Mouse (Mus musculus) forebrain, embryonic 12.5 days (tissue): Measurements from ENCODE around the gene Htr1f. TPM values are rescaled to one million over a fixed set of nuclear protein-coding genes. Genes with fewer than 3 reads are reported as not detected.
"Not testable (repeated sequence)": the region's sequence is repeated elsewhere in the genome, so short reads cannot be mapped to it uniquely, and the experiment has no call there.

Experiments
- ATAC-seq: fragments of 200-750 bp; cut with Nextera tagmentation; 2 replicates; pipeline ENCODE4 v1.8.0; 2017; ENCODE audit warnings: moderate TSS enrichment; ENCODE audit not compliant: low FRiP score
- H3K27ac ChIP-seq: fragments of 300-500 bp; sonication (generic); 2 replicates; pipeline ENCODE4 v1.5.1; 2016; ENCODE audit warnings: mild to moderate bottlenecking
- H3K27me3 ChIP-seq: fragments of 300-500 bp; sonication (generic); 2 replicates; pipeline ENCODE4 v1.6.1; 2016; ENCODE audit warnings: mild to moderate bottlenecking
- H3K36me3 ChIP-seq: fragments of 300-500 bp; sonication (generic); replicated peaks from 2 replicates; pipeline ENCODE4 v1.6.1; 2016; ENCODE audit warnings: mild to moderate bottlenecking
- H3K4me1 ChIP-seq: fragments of 300-500 bp; sonication (generic); 2 replicates; pipeline ENCODE4 v1.6.1; 2016
- H3K4me2 ChIP-seq: fragments of 300-500 bp; sonication (generic); 2 replicates; pipeline ENCODE4 v1.6.1; 2016; ENCODE audit warnings: mild to moderate bottlenecking, moderate library complexity
- H3K4me3 ChIP-seq: fragments of 300-500 bp; sonication (generic); replicated peaks from 2 replicates; pipeline ENCODE4 v1.5.1; 2016; ENCODE audit warnings: mild to moderate bottlenecking
- H3K9ac ChIP-seq: fragments of 300-500 bp; sonication (generic); 2 replicates; pipeline ENCODE4 v1.6.1; 2016; ENCODE audit warnings: mild to moderate bottlenecking
- H3K9me3 ChIP-seq: fragments of 300-500 bp; sonication (generic); 2 replicates; pipeline ENCODE4 v1.6.1; 2016
- WGBS: fragments of 180-500 bp; shearing (Covaris S2); methylation state at CpG from one replicate; pipeline ENCODE4 v1.1.7; 2016; 5-methylcytosine and 5-hydroxymethylcytosine counted together
- polyA plus RNA-seq: library from polyadenylated mRNA; unstranded; fragments of >200 nt; fragmentation: Nextera tagmentation; extraction: Ambion mirVana; gene quantifications from 2 replicates; pipeline ENCODE4 v1.2.1, GENCODE M21; 2016

The Htr1f gene
- polyA plus RNA-seq: 0.17 and 0.22 TPM in 2 replicates

GRCm38 (mm10) chr16:65105184-65105931 is at the start of gene Htr1f:
Htr1f (minus strand) TSS chr16:65105854.
- Histone ChIP-seq H3K4me3 (peak within 1 kb of the TSS; percentile 44), H3K4me1 (peaks cover 4% of the 10 kb centered on the region; the same call in 1 of the 2 replicates), H3K27ac (no peak within 1 kb of the TSS), H3K9me3 (no peaks in the 10 kb centered on the region), H3K4me2 (peak within 1 kb of the TSS; percentile 84), H3K9ac (peak within 1 kb of the TSS; percentile 44; the same call in 1 of the 2 replicates), H3K27me3 (peaks cover 21% of the 10 kb centered on the region), H3K36me3 (no peaks in the 10 kb centered on the region)
- ATAC-seq: peak; percentile 91
- WGBS: 5% methylated on average over 40 of the region's 41 CpGs

GRCm38 (mm10) chr16:65139771-65140170 is 34.1 kb upstream of the Htr1f start:
- WGBS: 90% methylated on average over 2 of the region's 2 CpGs
- H3K9me3 ChIP-seq: no peaks in the 10 kb centered on the region
- no peak overlapping the region for H3K4me3 ChIP-seq
- no peak overlapping the region for H3K4me2 ChIP-seq
- H3K27ac ChIP-seq: no peak overlapping the region
- no peak for ATAC-seq
- H3K9ac ChIP-seq: no peak overlapping the region
- H3K4me1 ChIP-seq: no peaks in the 10 kb centered on the region
- H3K27me3 ChIP-seq: no peaks in the 10 kb centered on the region
- H3K36me3 ChIP-seq: no peaks in the 10 kb centered on the region

GRCm38 (mm10) chr16:65129391-65129790 is 23.7 kb upstream of the Htr1f start:
- H3K27ac ChIP-seq: no peak overlapping the region
- H3K4me2 ChIP-seq: no peak overlapping the region
- H3K9me3 ChIP-seq: no peaks in the 10 kb centered on the region
- no peaks in the 10 kb centered on the region for H3K36me3 ChIP-seq
- no peak overlapping the region for H3K9ac ChIP-seq
- H3K4me3 ChIP-seq: no peak overlapping the region
- H3K27me3 ChIP-seq: no peaks in the 10 kb centered on the region
- WGBS: 89% methylated on average over 2 of the region's 2 CpGs
- no peak for ATAC-seq
- H3K4me1 ChIP-seq: no peaks in the 10 kb centered on the region

GRCm38 (mm10) chr16:65127846-65128245 is 22.2 kb upstream of the Htr1f start:
- 94% methylated on average over 3 of the region's 3 CpGs for WGBS
- Histone ChIP-seq H3K4me3 (no peak overlapping the region), H3K9me3 (no peaks in the 10 kb centered on the region), H3K9ac (no peak overlapping the region), H3K36me3 (no peaks in the 10 kb centered on the region), H3K27me3 (no peaks in the 10 kb centered on the region), H3K27ac (no peak overlapping the region), H3K4me2 (no peak overlapping the region), H3K4me1 (no peaks in the 10 kb centered on the region)
- no peak for ATAC-seq

- H3K9me3 ChIP-seq: no peaks in the 10 kb centered on the region
- H3K4me3 ChIP-seq: no peak overlapping the region
- H3K9ac ChIP-seq: no peak overlapping the region
- H3K27me3 ChIP-seq: no peaks in the 10 kb centered on the region
- WGBS: 89% methylated on average over 1 of the region's 1 CpGs
- ATAC-seq: no peak
- H3K4me2 ChIP-seq: no peak overlapping the region
- no peaks in the 10 kb centered on the region for H3K36me3 ChIP-seq
- H3K27ac ChIP-seq: no peak overlapping the region
- H3K4me1 ChIP-seq: no peaks in the 10 kb centered on the region
Observed at GRCm38 (mm10) chr16:65112221-65112620, 6.6 kb upstream of the Htr1f start.

- Histone ChIP-seq H3K4me3 (no peak overlapping the region), H3K4me2 (no peak overlapping the region), H3K27ac (no peak overlapping the region), H3K9me3 (no peaks in the 10 kb centered on the region), H3K36me3 (no peaks in the 10 kb centered on the region), H3K4me1 (no peaks in the 10 kb centered on the region), H3K27me3 (no peaks in the 10 kb centered on the region), H3K9ac (no peak overlapping the region)
- ATAC-seq: no peak
- WGBS: 94% methylated on average over 5 of the region's 5 CpGs
Observed at GRCm38 (mm10) chr16:65093552-65093951, 12.1 kb downstream of the Htr1f start.

- WGBS: 53% methylated on average over 2 of the region's 2 CpGs
Observed at GRCm38 (mm10) chr16:65083475-65083874, 22.2 kb downstream of the Htr1f start.

GRCm38 (mm10) chr16:65069867-65070266 is 35.8 kb downstream of the Htr1f start:
- no peak overlapping the region for H3K9ac ChIP-seq
- no peaks in the 10 kb centered on the region for H3K27me3 ChIP-seq
- no peaks in the 10 kb centered on the region for H3K4me1 ChIP-seq
- H3K4me2 ChIP-seq: no peak overlapping the region
- no peak overlapping the region for H3K4me3 ChIP-seq
- no peaks in the 10 kb centered on the region for H3K9me3 ChIP-seq
- no peak overlapping the region for H3K27ac ChIP-seq
- no peaks in the 10 kb centered on the region for H3K36me3 ChIP-seq
- WGBS: 86% methylated on average over 1 of the region's 1 CpGs
- no peak; the same call in 1 of the 2 replicates for ATAC-seq

More at GRCm38 (mm10) chr16:65083475-65083874, 22.2 kb downstream of the Htr1f start:
- Histone ChIP-seq H3K4me2 (no peak overlapping the region), H3K36me3 (no peaks in the 10 kb centered on the region), H3K27ac (no peak overlapping the region), H3K27me3 (no peaks in the 10 kb centered on the region), H3K9ac (no peak overlapping the region), H3K4me1 (no peaks in the 10 kb centered on the region), H3K9me3 (no peaks in the 10 kb centered on the region), H3K4me3 (no peak overlapping the region)
- ATAC-seq: no peak

- H3K27me3 ChIP-seq: no peaks in the 10 kb centered on the region
- no peak overlapping the region for H3K4me3 ChIP-seq
- H3K4me2 ChIP-seq: no peak overlapping the region
- no peaks in the 10 kb centered on the region for H3K4me1 ChIP-seq
- H3K9ac ChIP-seq: no peak overlapping the region
- H3K36me3 ChIP-seq: no peaks in the 10 kb centered on the region
- no peak for ATAC-seq
- no peaks in the 10 kb centered on the region for H3K9me3 ChIP-seq
- no peak overlapping the region for H3K27ac ChIP-seq
Observed at GRCm38 (mm10) chr16:65066264-65066663, 39.4 kb downstream of the Htr1f start.

GRCm38 (mm10) chr16:65037660-65038425 is 67.8 kb downstream of the Htr1f start:
- H3K9me3 ChIP-seq, H3K9ac ChIP-seq, ATAC-seq, H3K27ac ChIP-seq, H3K4me2 ChIP-seq, H3K27me3 ChIP-seq, H3K36me3 ChIP-seq, H3K4me1 ChIP-seq, H3K4me3 ChIP-seq: not testable (repeated sequence)
- 91% methylated on average over 5 of the region's 5 CpGs for WGBS

GRCm38 (mm10) chr16:65029675-65030074 is 76.0 kb downstream of the Htr1f start:
- Histone ChIP-seq H3K4me3 (no peak overlapping the region), H3K9me3 (no peaks in the 10 kb centered on the region), H3K27ac (no peak overlapping the region), H3K4me1 (no peaks in the 10 kb centered on the region), H3K36me3 (no peaks in the 10 kb centered on the region), H3K4me2 (no peak overlapping the region), H3K9ac (no peak overlapping the region), H3K27me3 (no peaks in the 10 kb centered on the region)
- ATAC-seq: peak; percentile 36; the same call in 1 of the 2 replicates
- WGBS: 70% methylated on average over 1 of the region's 1 CpGs

GRCm38 (mm10) chr16:65022364-65022763 is 83.3 kb downstream of the Htr1f start:
- H3K4me3 ChIP-seq: no peak overlapping the region
- no peak overlapping the region for H3K27ac ChIP-seq
- H3K27me3 ChIP-seq: no peaks in the 10 kb centered on the region
- H3K9me3 ChIP-seq: no peaks in the 10 kb centered on the region
- no peak for ATAC-seq
- no peaks in the 10 kb centered on the region for H3K4me1 ChIP-seq
- 86% methylated on average over 3 of the region's 3 CpGs for WGBS
- H3K36me3 ChIP-seq: no peaks in the 10 kb centered on the region
- no peak overlapping the region for H3K4me2 ChIP-seq
- H3K9ac ChIP-seq: no peak overlapping the region
